Mouse (Mus musculus): ENCODE results near the gene Hist1h4f.

Hist1h4f gene

DNA sequence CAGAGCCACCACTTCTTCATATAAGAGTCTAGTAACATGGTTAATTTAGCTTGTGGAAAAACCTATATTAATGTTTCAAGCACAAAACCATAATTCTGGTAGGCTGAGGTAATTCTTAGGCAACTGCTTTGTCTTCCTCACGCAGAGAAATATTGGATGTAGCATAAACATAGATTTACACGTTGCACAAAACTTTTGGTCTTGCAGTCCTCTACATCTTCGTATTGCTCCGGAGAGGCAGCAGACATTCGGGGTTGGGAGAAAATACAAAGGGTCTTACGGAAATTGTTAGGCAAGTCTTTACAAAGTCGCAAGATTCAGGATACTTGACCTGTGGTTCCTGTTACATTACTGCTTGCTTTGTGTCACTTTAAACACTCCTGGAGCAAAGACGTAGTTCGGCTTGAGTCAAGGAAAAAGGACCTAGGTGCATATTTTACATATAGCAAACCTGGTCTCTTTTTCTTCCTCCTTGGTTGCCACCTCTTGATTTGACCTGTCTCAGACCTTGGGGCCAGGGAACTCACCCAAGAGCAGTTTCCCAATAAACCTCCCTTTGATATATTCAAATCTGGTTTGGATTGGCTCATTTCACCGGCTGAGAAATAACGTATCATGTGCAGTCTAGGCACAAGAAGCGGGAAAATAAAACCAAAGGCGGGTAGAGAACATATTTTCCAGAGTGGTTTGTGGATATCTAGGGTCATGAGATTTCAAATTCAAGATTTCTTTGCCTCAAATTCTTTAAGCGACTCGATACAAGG lies 16.9 kb downstream of the Hist1h4f start:
- no peak for DNase-seq (ENCODE audit: low read depth, low spot score)

DNA sequence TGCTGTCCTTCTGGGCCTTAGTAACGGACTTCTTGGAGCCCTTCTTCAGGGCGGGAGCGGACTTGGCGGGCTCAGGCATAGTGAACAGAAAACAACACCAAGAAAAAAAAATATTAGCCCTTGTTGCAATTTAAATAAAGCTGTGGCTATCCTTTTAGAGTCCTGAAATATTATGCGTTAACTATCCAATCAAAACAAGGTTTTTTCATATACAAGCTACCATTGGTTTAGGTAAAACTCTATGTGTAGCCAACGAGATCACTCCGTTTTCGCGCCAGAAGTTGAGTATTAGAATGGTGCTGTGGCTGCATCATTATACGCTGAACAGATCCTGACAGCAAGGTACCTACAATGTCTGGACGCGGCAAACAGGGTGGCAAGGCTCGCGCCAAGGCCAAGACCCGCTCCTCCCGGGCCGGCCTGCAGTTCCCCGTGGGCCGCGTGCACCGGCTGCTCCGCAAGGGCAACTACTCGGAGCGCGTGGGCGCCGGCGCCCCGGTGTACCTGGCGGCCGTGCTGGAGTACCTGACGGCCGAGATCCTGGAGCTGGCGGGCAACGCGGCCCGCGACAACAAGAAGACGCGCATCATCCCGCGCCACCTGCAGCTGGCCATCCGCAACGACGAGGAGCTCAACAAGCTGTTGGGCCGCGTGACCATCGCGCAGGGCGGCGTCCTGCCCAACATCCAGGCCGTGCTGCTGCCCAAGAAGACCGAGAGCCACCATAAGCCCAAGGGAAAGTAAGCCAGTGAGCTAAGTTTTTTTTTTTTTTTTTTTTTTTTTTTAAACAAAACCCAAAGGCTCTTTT lies 17.7 kb downstream of the Hist1h4f start, which contains the start of gene Hist1h2af:
Hist1h2af (plus strand) TSS at position 347 of the 808 bp plus-strand sequence.
- peak; percentile 81 for DNase-seq (ENCODE audit: low read depth, low spot score)

DNA sequence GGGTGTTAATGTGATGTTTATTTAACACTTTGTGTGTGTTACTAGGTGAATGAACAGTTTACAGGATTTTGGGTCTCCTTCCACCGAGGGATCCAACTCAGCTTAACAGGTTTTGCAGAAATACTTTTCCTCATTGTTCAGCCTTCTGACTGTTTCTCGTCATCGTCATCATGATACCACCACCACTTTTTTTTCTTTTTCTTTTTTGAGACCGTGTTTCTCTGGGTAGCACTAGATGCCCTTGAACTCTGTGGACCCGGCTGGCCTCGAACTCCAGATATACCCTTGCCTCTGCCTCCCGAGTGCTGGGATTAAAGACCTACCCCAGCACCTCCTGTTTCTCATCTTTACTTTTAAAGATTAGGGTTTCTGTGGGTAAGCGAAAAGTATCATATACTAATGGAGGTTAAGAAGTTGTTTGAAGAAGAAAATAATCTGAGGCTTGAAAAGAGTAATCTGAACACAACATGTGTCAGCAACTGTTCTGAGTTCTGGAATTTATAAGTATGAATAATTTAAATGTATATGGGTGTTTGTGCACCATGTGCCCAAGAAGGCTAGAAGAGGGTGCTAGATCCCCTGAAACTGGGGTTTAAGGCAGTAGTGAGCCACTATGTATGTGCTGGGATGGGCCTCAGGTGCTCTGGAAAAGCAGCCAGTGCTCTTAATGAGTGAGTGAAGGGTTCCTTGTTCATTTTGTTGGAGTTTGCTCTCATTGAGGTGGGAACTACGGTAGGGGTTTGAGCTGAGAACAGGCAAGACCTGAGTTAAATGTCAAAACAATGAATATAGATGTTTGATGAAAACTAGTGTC lies 19.0 kb downstream of the Hist1h4f start:
- DNase-seq (ENCODE audit: low read depth, low spot score) = no peak

DNA sequence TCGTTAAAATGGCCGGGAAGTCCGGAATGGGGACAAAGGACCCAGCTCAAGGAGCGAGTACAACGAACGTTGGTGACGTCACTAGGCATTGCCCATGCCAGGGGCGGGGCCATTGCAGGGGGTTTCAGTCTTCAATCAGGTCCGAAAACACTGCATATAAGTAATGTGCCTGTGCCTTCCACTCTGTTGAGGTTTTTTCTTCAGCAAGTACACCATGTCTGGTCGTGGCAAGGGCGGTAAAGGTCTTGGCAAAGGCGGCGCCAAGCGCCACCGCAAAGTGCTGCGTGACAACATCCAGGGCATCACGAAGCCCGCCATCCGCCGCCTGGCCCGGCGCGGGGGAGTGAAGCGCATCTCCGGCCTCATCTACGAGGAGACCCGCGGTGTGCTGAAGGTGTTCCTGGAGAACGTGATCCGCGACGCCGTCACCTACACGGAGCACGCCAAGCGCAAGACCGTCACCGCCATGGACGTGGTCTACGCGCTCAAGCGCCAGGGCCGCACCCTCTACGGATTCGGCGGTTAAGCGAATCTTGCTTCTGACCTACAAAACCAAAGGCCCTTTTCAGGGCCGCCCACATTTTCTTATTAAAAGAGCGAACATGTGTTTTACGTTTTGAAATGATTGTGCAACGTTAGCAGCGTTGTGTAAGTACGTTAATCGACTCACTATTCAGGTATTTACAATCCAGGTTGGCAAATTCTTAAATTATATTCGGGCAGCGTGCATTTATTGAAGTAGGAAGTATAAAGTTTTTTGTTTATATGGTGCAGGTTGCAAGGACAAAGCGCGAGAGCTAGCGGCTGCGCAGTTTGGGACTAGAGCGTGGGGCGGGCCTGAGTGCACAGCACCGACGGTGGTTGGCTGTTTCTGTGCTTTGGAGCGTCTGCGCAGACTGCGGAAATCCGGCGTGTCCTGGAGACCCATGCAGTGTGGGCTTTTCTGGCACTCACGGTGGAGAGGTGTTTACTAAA lies 20.3 kb downstream of the Hist1h4f start, which contains the start of gene Hist1h4h:
Hist1h4h (plus strand) TSS at position 150 of the 975 bp plus-strand sequence.
- DNase-seq (ENCODE audit: low read depth, low spot score) = peak; percentile 96

DNA sequence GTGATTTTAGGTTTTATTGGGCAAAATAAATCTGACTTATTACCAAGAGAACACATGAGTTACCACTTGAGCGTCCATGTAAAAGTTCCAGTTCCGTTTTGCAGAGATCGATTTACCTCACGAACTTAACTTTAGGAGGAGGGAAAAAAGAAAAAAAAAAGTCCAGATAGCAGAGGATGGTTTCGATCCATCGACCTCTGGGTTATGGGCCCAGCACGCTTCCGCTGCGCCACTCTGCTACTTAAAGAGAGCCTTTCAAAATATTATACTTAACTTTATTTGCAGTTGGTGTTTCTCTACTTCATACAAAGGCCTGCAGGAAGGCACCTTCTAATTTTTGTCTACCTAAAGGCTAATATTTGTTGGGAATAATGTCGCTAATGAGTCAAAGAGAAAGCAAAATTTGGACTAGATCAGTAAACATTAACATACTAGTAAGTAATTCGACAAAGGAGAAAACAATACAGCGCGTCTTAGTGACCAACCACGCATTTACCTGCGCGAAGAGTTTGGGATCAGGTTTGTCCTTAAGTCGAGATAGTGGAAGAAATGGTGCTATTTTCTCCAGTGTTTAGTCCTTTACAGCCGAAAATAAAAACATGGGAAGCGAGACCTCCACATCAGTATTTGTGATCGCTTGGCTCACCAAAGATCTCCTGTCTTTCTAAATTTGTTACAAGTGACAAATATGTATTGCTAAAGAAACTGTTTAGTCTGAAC lies 21.1 kb downstream of the Hist1h4f start:
- peak; percentile 83 for DNase-seq (ENCODE audit: low read depth, low spot score)

DNA sequence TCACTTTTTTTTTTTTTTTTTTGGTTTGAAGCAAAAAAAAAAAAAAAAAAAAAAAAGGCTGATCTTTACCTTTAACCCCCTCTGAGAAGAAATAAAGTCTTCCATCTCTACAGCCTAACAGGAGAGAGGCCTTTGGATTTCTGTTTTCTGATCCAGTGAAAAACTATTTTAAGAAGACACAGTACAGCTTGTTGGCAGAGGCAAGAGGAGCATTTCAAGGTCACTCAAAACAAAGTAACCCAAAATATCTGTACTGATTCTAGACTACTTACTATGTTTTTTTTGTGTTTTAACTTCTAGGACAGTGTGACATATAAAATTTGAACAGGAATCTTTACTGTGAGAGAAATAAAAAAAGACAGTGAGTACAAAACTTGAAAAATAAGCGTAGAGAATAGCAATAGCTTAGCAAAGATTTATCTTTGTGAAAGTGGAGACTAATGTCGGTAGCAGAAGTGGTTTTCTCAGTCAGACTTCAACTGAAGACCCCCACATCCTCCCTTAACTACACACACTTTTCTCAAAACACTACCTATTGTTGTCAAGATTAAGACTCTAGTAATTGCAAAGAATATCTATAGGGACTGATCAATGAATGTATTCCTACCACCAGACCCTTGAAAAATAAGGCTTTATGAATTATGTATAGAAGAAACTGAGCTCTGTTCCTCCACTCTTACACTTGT lies 21.8 kb downstream of the Hist1h4f start:
- no peak for DNase-seq (ENCODE audit: low read depth, low spot score)

DNA sequence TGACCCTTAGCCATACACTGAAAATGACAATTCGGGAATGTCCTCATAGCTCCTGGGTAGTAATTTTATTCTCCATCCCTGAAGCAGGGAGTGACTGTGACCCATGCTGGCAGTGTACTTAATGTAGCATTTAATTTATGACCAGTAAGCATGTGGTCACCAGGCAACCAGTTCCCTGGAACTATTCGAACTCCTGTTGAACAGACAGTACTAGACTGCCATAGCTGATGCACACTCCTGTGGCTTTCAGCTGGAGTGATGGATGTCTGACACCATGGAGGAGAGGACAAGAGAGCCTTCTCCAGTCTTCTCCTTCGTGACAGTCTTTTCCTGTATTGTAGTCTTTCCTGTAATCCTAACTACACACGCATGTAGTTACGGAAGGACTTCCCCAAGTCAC lies 22.4 kb downstream of the Hist1h4f start:
- no peak for DNase-seq (ENCODE audit: low read depth, low spot score)

DNA sequence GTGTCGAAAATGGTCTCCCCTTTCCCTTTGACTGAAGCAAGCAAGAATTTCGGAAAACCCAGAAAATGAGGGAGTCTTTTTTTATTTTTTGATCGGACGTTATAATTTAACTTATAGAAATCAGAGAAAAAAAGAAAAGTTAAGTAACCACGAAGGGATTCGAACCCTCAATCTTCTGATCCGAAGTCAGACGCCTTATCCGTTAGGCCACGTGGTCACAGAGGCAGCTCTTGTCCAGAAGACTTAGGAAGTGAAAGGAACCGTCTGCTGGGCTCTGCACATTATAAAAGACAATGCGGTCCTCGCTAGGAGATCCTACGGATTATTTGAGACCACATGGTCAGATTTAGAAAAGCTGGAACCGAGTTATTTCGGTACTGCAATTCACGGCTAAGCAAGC lies 25.1 kb downstream of the Hist1h4f start:
- peak; percentile 94 for DNase-seq (ENCODE audit: low read depth, low spot score)

DNA sequence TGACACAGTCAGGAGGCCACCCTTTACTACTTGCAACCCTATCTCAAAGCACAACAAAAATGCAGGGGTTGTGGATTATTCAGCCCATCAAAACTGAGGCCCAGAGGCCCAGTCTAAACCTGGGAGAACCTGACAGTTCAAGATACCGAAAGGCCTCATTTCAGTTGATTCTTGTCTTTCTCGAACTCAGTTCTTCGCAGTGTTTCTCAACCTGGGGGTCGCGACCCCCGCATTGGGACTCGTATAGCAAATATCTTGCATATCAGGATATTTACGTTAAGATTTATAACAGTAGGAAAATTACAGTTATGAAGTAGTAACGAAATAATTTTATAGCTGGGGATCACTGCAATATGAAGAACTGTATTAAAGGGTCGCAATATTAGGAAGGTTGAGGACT lies 25.5 kb downstream of the Hist1h4f start:
- no peak for DNase-seq (ENCODE audit: low read depth, low spot score)

DNA sequence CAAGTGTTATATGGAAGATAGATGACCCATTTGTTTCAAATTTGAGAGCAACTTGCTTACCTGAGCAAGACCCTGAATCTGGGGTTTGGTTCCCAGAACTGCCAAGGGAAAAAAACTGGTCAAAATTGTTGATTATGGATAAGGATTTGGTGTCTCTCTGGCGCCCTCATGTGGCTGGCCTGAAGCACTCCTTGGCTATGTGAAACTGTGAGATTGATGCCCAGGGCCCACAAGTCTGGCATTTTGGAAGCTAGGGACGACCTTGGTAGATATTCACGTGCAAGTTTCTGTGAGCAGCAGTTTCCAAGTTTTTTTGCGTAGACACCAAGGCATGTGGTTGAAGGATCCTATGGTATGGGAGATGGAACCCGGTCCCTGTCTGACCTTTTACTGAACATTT lies 26.8 kb downstream of the Hist1h4f start:
- DNase-seq (ENCODE audit: low read depth, low spot score) = peak; percentile 90

DNA sequence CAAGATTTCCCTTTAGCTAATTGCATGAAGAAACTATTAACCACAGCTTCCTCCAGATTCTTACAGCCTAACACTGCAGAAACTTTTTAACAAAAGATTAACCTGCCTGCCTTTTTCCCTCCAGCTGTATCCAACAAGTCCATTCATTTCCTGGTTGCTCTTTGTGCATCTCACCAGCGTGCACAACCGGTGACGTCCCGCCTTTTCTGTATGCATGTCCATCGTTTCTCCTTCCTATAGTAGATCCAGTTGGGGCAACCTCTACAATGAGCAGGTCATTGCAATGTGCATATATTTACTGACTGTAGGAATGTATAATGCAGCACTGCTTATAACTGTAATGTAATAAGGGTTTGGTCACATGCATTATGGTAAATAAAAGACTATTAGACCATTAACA lies 27.5 kb downstream of the Hist1h4f start:
- DNase-seq (ENCODE audit: low read depth, low spot score) = no peak

DNA sequence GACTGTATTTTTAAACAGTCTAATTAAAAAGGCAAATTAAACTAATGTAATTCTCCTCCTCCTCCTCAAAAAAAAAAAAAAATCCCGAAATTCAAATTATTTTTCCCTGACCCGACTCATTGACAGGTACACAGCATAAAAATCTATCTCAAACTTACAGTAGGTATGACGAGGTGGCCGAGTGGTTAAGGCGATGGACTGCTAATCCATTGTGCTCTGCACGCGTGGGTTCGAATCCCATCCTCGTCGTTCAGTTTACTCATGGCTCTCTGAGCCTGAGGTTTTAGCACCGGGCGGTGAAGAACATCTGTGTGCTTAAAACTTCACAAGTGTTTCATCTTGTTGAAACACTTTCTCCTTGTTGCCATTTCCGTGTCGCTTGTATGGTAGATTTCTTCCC lies 29.7 kb downstream of the Hist1h4f start:
- DNase-seq (ENCODE audit: low read depth, low spot score) = peak; percentile 83

DNA sequence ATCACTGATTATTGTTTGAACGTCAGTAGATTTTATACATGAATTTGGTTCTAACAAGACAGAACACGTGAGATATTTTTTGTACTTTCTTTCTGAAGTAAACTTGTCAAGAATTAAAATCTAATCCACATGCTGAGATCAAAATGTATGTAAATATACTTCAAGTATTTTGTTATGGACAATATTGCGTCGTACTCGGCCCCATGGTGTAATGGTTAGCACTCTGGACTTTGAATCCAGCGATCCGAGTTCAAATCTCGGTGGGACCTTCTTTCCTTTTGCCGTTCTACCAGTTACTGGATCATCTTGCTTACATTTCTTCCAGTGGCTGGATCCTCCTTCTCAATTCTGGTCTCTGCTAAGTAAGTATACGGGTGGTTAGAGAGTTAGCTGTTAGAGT lies 32.0 kb downstream of the Hist1h4f start:
- DNase-seq (ENCODE audit: low read depth, low spot score) = peak; percentile 83

DNA sequence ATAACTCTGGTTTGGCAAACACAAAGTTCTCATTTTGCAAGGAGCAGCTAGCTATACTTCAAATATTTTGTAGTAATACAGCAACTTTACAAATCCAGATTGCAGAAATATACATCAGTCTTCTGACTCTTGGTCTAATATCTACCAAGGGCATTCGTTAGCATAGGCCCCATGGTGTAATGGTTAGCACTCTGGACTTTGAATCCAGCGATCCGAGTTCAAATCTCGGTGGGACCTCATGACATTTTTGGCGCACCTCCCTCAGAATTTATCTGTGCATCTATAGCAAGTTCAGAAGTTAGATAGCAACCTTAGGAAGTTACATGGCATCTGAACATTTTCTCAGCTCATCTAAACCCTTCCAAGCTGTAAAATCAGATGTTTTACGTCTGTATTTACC lies 32.6 kb downstream of the Hist1h4f start:
- peak; percentile 86 for DNase-seq (ENCODE audit: low read depth, low spot score)

DNA sequence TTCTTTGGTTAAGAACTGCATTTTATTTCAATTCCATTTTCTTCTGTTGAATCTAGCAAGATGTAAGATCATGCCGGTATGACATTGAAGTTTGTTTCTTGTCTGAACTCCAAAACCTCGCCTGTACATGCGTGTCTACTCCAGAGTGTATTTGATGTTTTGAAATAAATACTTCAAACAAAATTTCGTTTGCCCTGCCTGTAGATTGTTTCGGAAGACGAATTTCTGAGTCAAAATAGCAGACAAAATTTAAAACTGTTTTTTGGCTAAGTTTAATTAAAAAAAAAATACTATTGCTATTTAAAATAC lies 33.2 kb downstream of the Hist1h4f start:
- DNase-seq (ENCODE audit: low read depth, low spot score) = no peak

DNA sequence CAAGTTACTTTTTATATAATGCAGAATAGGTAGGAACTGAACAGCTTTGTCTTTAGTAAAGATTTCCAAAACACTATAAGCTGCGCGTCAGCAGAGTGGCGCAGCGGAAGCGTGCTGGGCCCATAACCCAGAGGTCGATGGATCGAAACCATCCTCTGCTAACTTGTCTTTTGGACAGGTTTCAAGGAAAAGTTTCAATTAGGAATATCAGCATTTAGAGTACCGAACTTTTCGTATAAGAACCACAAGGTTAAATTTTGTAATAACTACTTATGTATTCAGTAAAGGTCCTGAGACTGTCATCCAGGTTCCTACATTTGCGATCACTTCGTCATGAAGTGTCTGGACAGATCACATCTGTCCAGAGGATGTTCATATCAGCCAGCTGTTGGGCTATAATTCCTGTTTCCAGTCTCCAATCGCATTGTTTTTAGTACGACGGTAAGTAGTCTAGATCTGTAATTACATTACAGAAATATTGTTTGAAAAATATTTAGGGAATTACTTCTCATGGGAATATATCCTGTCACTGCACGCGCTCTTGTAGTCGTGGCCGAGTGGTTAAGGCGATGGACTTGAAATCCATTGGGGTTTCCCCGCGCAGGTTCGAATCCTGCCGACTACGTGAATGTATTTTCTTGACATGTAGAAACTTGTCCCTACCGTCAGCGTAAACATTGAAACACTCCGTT lies 33.7 kb downstream of the Hist1h4f start:
- peak; percentile 85 for DNase-seq (ENCODE audit: low read depth, low spot score)

DNA sequence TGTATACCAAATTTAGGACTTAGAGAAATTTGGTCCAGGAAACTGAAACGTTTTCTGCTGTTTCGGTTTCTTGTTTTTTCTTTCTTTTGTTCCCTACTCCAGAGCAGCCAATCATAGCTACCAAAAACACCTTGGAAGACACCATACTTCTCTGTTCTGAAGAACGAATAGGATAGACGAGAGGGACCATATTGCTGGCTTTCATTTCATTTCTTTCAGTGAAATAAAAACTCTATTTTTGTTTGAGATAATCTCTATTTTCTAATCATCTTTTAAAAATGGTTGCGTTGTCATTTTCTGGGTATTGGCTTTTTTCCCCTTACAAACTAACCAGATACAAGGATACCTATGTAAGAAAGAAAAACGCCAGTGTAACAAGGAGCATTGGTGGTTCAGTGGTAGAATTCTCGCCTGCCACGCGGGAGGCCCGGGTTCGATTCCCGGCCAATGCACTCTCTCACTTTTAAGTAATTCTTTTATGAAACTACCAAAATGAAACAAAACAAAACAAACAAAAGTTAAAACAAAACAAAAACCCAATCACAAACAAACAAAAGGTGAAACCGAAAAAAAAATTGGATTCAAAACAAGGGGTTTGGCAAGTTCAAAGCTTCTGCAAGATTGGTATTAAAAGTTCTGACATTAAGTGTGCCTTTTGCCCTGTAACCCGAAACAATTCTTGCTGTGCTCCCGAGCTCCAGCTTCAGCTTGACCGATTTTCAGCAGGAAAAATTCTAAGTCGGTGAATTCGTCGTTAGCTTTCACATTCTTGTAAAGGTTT lies 34.4 kb downstream of the Hist1h4f start:
- DNase-seq (ENCODE audit: low read depth, low spot score) = peak; percentile 88
